Mouse (Mus musculus) myocyte (in vitro differentiated cells): ENCODE measurements around the gene Pkd2l1.

Source experiments
- E2F4 ChIP-seq: IDR thresholded peaks from one replicate; pipeline ENCODE4 v1.6.1; 2011; ENCODE audit warnings: mild to moderate bottlenecking, control low read depth, moderate library complexity; ENCODE audit not compliant: insufficient read depth
- MAX ChIP-seq: IDR thresholded peaks from one replicate; pipeline ENCODE4 v1.6.1; 2011; ENCODE audit warnings: low read depth, mild to moderate bottlenecking, control low read depth
- MYOD1 ChIP-seq, 3 experiments: IDR thresholded peaks; one replicate each; pipeline ENCODE4 v1.6.1; 2011; ENCODE audit warnings: control low read depth in 2 of 3, low read depth in 2 of 3, mild to moderate bottlenecking in 2 of 3, moderate library complexity in 1 of 3; ENCODE audit not compliant: insufficient read length in 2 of 3, control insufficient read depth in 1 of 3
- MYOG ChIP-seq, 3 experiments: IDR thresholded peaks; one replicate each; pipeline ENCODE4 v1.6.1; 2011; ENCODE audit warnings: control low read depth in 2 of 3, low read depth in 2 of 3, mild to moderate bottlenecking in 2 of 3; ENCODE audit not compliant: insufficient read length in 2 of 3, control insufficient read depth in 1 of 3, insufficient read depth in 1 of 3
- POLR2A ChIP-seq: IDR thresholded peaks from one replicate; pipeline ENCODE4 v1.6.1; 2011; ENCODE audit warnings: low read depth, mild to moderate bottlenecking, control low read depth, moderate library complexity; ENCODE audit not compliant: insufficient read length
- POLR2AphosphoS2 ChIP-seq: IDR thresholded peaks from one replicate; pipeline ENCODE4 v1.6.1; 2011; ENCODE audit warnings: low read depth, control low read depth; ENCODE audit not compliant: insufficient read length
- REST ChIP-seq: IDR thresholded peaks from one replicate; pipeline ENCODE4 v1.6.1; 2011; ENCODE audit warnings: mild to moderate bottlenecking, control low read depth, moderate library complexity; ENCODE audit not compliant: insufficient read depth, insufficient read length
- SRF ChIP-seq: IDR thresholded peaks from one replicate; pipeline ENCODE4 v1.6.1; 2011; ENCODE audit warnings: low read depth; ENCODE audit not compliant: control insufficient read depth, insufficient read length
- TCF12 ChIP-seq: IDR thresholded peaks from one replicate; pipeline ENCODE4 v1.6.1; 2011; ENCODE audit warnings: mild to moderate bottlenecking, control low read depth; ENCODE audit not compliant: poor library complexity, insufficient read depth, severe bottlenecking
- USF1 ChIP-seq: IDR thresholded peaks from one replicate; pipeline ENCODE4 v1.6.1; 2011; ENCODE audit warnings: low read depth, mild to moderate bottlenecking, control low read depth, moderate library complexity

DNA sequence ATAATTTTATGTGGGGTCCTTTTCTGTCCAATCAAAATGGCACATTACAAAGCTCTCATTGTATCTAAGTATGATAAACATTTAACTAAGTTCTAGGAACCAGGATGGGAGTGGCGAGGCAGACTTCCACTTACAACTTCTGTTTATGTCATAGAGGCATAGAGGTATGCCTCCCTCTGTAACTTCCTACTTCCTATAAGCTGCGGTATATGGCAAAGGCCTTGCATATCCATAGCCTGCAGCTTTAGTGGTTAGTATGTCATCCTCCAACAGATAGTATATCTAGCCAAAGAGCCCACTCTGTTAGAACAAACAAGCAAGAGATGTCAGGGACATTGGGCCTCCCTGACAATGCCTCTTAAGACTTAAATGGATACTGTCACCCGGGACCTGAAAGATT lies 15.5 kb downstream of the Pkd2l1 start:
- no peak for TF ChIP-seq MAX
- TF ChIP-seq MYOG (IDR thresholded peaks at IDR 0.05; ENCODE audit: control insufficient read depth in 1 of 3, insufficient read depth in 1 of 3, insufficient read length in 2 of 3, low read depth in 2 of 3): no peak
- TF ChIP-seq POLR2A: no peak
- no peak for TF ChIP-seq POLR2AphosphoS2
- TF ChIP-seq E2F4: no peak
- TF ChIP-seq REST: no peak
- no peak for TF ChIP-seq SRF
- no peak for TF ChIP-seq TCF12
- no peak for TF ChIP-seq USF1
- no peak for TF ChIP-seq MYOD1 (IDR thresholded peaks at IDR 0.05; ENCODE audit: control insufficient read depth in 1 of 3, insufficient read length in 2 of 3, low read depth in 2 of 3)
